Mouse (Mus musculus): Measurements from ENCODE around the gene Gpr65.
"Not testable (repeated sequence)": the region's sequence is repeated elsewhere in the genome, so short reads cannot be mapped to it uniquely, and the experiment has no call there.

Gene Gpr65

GRCm38 (mm10) chr12:98268441-98269369 is at the start of gene Gpr65:
TSS of gene Gpr65 (plus strand) at chr12:98268635.
- in situ Hi-C loops (cut with MboI, MseI): loop anchor here (25.0 kb wide), 1 partner anchor 1294 kb away; the partner anchor contains the start of gene Foxn3

- in situ Hi-C loops (cut with MboI, MseI): no loop called here
Measured at GRCm38 (mm10) chr12:98223286-98223685, 45.1 kb upstream of the Gpr65 start.

- in situ Hi-C loops (cut with MboI, MseI): no loop called here
Measured at GRCm38 (mm10) chr12:98227037-98227436, 41.4 kb upstream of the Gpr65 start.

GRCm38 (mm10) chr12:98238478-98238877 is 30.0 kb upstream of the Gpr65 start:
- in situ Hi-C loops (cut with MboI, MseI): not testable (repeated sequence)

- in situ Hi-C loops (cut with MboI, MseI): no loop called here
Measured at GRCm38 (mm10) chr12:98244161-98244560, 24.3 kb upstream of the Gpr65 start.

GRCm38 (mm10) chr12:98244865-98245264 is 23.6 kb upstream of the Gpr65 start:
- in situ Hi-C loops (cut with MboI, MseI): no loop called here

GRCm38 (mm10) chr12:98246835-98247234 is 21.6 kb upstream of the Gpr65 start:
- in situ Hi-C loops (cut with MboI, MseI): no loop called here

GRCm38 (mm10) chr12:98249671-98250070 is 18.8 kb upstream of the Gpr65 start:
- in situ Hi-C loops (cut with MboI, MseI): loop anchor here (25.0 kb wide), 1 partner anchor 1313 kb away; the partner anchor contains the start of gene Foxn3

GRCm38 (mm10) chr12:98250327-98250726 is 18.1 kb upstream of the Gpr65 start:
- in situ Hi-C loops (cut with MboI, MseI): loop anchor here (25.0 kb wide), 1 partner anchor 1312 kb away; the partner anchor contains the start of gene Foxn3

- in situ Hi-C loops (cut with MboI, MseI): loop anchor here (25.0 kb wide), 1 partner anchor 1310 kb away; the partner anchor contains the start of gene Foxn3
Measured at GRCm38 (mm10) chr12:98252417-98252816, 16.0 kb upstream of the Gpr65 start.

- in situ Hi-C loops (cut with MboI, MseI): loop anchor here (25.0 kb wide), 1 partner anchor 1307 kb away; the partner anchor contains the start of gene Foxn3
Measured at GRCm38 (mm10) chr12:98255373-98255995, 13.0 kb upstream of the Gpr65 start.

- in situ Hi-C loops (cut with MboI, MseI): loop anchor here (25.0 kb wide), 1 partner anchor 1304 kb away; the partner anchor contains the start of gene Foxn3
Measured at GRCm38 (mm10) chr12:98258371-98258844, 10.0 kb upstream of the Gpr65 start.

GRCm38 (mm10) chr12:98258845-98259517 is 9.5 kb upstream of the Gpr65 start, which contains the start of gene Galc:
TSS of gene Galc (minus strand) at chr12:98259459.
- in situ Hi-C loops (cut with MboI, MseI): loop anchor here (25.0 kb wide), 1 partner anchor 1303 kb away; the partner anchor contains the start of gene Foxn3

GRCm38 (mm10) chr12:98259518-98259852 is 8.9 kb upstream of the Gpr65 start:
- in situ Hi-C loops (cut with MboI, MseI): loop anchor here (25.0 kb wide), 1 partner anchor 1303 kb away; the partner anchor contains the start of gene Foxn3

GRCm38 (mm10) chr12:98265697-98266096 is 2.7 kb upstream of the Gpr65 start:
- in situ Hi-C loops (cut with MboI, MseI): loop anchor here (25.0 kb wide), 1 partner anchor 1297 kb away; the partner anchor contains the start of gene Foxn3

- in situ Hi-C loops (cut with MboI, MseI): loop anchor here (25.0 kb wide), 1 partner anchor 1292 kb away; the partner anchor contains the start of gene Foxn3
Measured at GRCm38 (mm10) chr12:98269791-98270745, 1.6 kb downstream of the Gpr65 start.

- in situ Hi-C loops (cut with MboI, MseI): loop anchor here (25.0 kb wide), 1 partner anchor 1291 kb away; the partner anchor contains the start of gene Foxn3
Measured at GRCm38 (mm10) chr12:98270810-98271566, 2.6 kb downstream of the Gpr65 start.

GRCm38 (mm10) chr12:98272433-98272832 is 4.0 kb downstream of the Gpr65 start:
- in situ Hi-C loops (cut with MboI, MseI): loop anchor here (25.0 kb wide), 1 partner anchor 1290 kb away; the partner anchor contains the start of gene Foxn3

- in situ Hi-C loops (cut with MboI, MseI): no loop called here
Measured at GRCm38 (mm10) chr12:98280530-98280929, 12.1 kb downstream of the Gpr65 start.

Data from regulatory T cell (primary cell).